Mouse (Mus musculus) embryonic facial prominence, embryonic 13.5 days (tissue): ENCODE measurements around the gene Slc35f4. TPM values are rescaled to one million over a fixed set of nuclear protein-coding genes. Genes with fewer than 3 reads are reported as not detected.

Source experiments
- ATAC-seq: fragments of 200-750 bp; cut with Nextera tagmentation; 2 replicates; pipeline ENCODE4 v1.8.0; 2017; ENCODE audit warnings: low read depth; ENCODE audit not compliant: insufficient number of reproducible peaks, insufficient read depth, low FRiP score, low TSS enrichment
- H3K27ac ChIP-seq: fragments of 300-500 bp; sonication (generic); 2 replicates; pipeline ENCODE4 v1.5.1; 2015; ENCODE audit warnings: moderate library complexity, mild to moderate bottlenecking, inconsistent platforms
- H3K27me3 ChIP-seq: fragments of 300-500 bp; sonication (generic); 2 replicates; pipeline ENCODE4 v1.6.1; 2015; ENCODE audit warnings: mild to moderate bottlenecking, inconsistent platforms
- H3K36me3 ChIP-seq: fragments of 300-500 bp; sonication (generic); 2 replicates; pipeline ENCODE4 v1.6.1; 2015; ENCODE audit warnings: mild to moderate bottlenecking, inconsistent platforms
- H3K4me1 ChIP-seq: fragments of 300-500 bp; sonication (generic); 2 replicates; pipeline ENCODE4 v1.6.1; 2015; ENCODE audit warnings: inconsistent platforms
- H3K4me2 ChIP-seq: fragments of 300-500 bp; sonication (generic); 2 replicates; pipeline ENCODE4 v1.6.1; 2015; ENCODE audit warnings: moderate library complexity, mild to moderate bottlenecking, inconsistent platforms
- H3K4me3 ChIP-seq: fragments of 300-500 bp; sonication (generic); 2 replicates; pipeline ENCODE4 v1.5.1; 2015; ENCODE audit warnings: mild to moderate bottlenecking, inconsistent platforms
- H3K9ac ChIP-seq: fragments of 300-500 bp; sonication (generic); 2 replicates; pipeline ENCODE4 v1.6.1; 2015; ENCODE audit warnings: mild to moderate bottlenecking, inconsistent platforms
- H3K9me3 ChIP-seq: fragments of 300-500 bp; sonication (generic); 2 replicates; pipeline ENCODE4 v1.6.1; 2016; ENCODE audit warnings: inconsistent platforms
- WGBS: fragments of 180-500 bp; shearing (Covaris S2); methylation state at CpG from one replicate; pipeline ENCODE4 v1.1.7; 2015; ENCODE audit warnings: mixed read lengths; 5-methylcytosine and 5-hydroxymethylcytosine counted together
- polyA plus RNA-seq: library from polyadenylated mRNA; unstranded; fragments of >200 nt; fragmentation: Nextera tagmentation; extraction: Ambion mirVana; gene quantifications from 2 replicates; pipeline ENCODE4 v1.2.1, GENCODE M21; 2015

Slc35f4 gene
- polyA plus RNA-seq, 1 experiment from 2014 or later = not detected

- ATAC-seq = no peak
- H3K27me3 ChIP-seq = no peaks in the 10 kb centered on the region
- H3K4me3 ChIP-seq = no peak overlapping the region
- no peak overlapping the region for H3K27ac ChIP-seq
- no peaks in the 10 kb centered on the region for H3K9me3 ChIP-seq
- no peaks in the 10 kb centered on the region for H3K4me1 ChIP-seq
- H3K36me3 ChIP-seq = no peaks in the 10 kb centered on the region
- WGBS = 60% methylated on average over 7 of the region's 7 CpGs
- H3K9ac ChIP-seq = no peak overlapping the region
- no peak overlapping the region for H3K4me2 ChIP-seq
These were observed 177.5 kb downstream of the Slc35f4 start for GRCm38 (mm10) chr14:49348164-49348896.

- H3K36me3 ChIP-seq = no peaks in the 10 kb centered on the region
- no peak for ATAC-seq
These were observed 180.0 kb downstream of the Slc35f4 start for GRCm38 (mm10) chr14:49345835-49346234.

GRCm38 (mm10) chr14:49337011-49337410, 188.8 kb downstream of the Slc35f4 start:
- Histone ChIP-seq H3K4me2 (no peak overlapping the region), H3K27ac (no peak overlapping the region), H3K27me3 (no peaks in the 10 kb centered on the region), H3K36me3 (no peaks in the 10 kb centered on the region), H3K9ac (no peak overlapping the region), H3K9me3 (no peaks in the 10 kb centered on the region), H3K4me3 (no peak overlapping the region), H3K4me1 (no peaks in the 10 kb centered on the region)
- 75% methylated on average over 4 of the region's 4 CpGs for WGBS
- no peak for ATAC-seq

More at GRCm38 (mm10) chr14:49345835-49346234, 180.0 kb downstream of the Slc35f4 start:
- no peaks in the 10 kb centered on the region for H3K9me3 ChIP-seq
- WGBS = 79% methylated on average over 2 of the region's 2 CpGs
- H3K4me2 ChIP-seq = no peak overlapping the region
- no peak overlapping the region for H3K4me3 ChIP-seq
- no peaks in the 10 kb centered on the region for H3K4me1 ChIP-seq
- H3K27me3 ChIP-seq = no peaks in the 10 kb centered on the region
- H3K9ac ChIP-seq = no peak overlapping the region
- no peak overlapping the region for H3K27ac ChIP-seq

- Histone ChIP-seq H3K9ac (no peak overlapping the region), H3K4me3 (no peak overlapping the region), H3K9me3 (no peaks in the 10 kb centered on the region), H3K4me2 (no peak overlapping the region), H3K27me3 (no peaks in the 10 kb centered on the region), H3K36me3 (no peaks in the 10 kb centered on the region), H3K27ac (no peak overlapping the region), H3K4me1 (no peaks in the 10 kb centered on the region)
- WGBS = 75% methylated on average over 2 of the region's 2 CpGs
- ATAC-seq = no peak
These were observed 192.0 kb downstream of the Slc35f4 start for GRCm38 (mm10) chr14:49333841-49334240.

GRCm38 (mm10) chr14:49316493-49316894, 209.4 kb downstream of the Slc35f4 start:
- Histone ChIP-seq H3K4me1 (0 out of 2 replicates have a peak, but pooled peaks cover 3% of the 10 kb centered on the region), H3K27me3 (no peaks in the 10 kb centered on the region), H3K9ac (no peak overlapping the region), H3K27ac (no peak overlapping the region), H3K36me3 (no peaks in the 10 kb centered on the region), H3K9me3 (no peaks in the 10 kb centered on the region), H3K4me2 (no peak overlapping the region), H3K4me3 (no peak overlapping the region)
- 36% methylated on average over 5 of the region's 5 CpGs for WGBS
- no peak for ATAC-seq

GRCm38 (mm10) chr14:49313981-49314380, 211.9 kb downstream of the Slc35f4 start:
- 74% methylated on average over 7 of the region's 7 CpGs for WGBS
- Histone ChIP-seq H3K4me1 (0 out of 2 replicates have a peak, but pooled peaks cover 3% of the 10 kb centered on the region), H3K9me3 (no peaks in the 10 kb centered on the region), H3K4me2 (no peak overlapping the region), H3K27ac (no peak overlapping the region), H3K27me3 (no peaks in the 10 kb centered on the region), H3K9ac (no peak overlapping the region), H3K4me3 (no peak overlapping the region), H3K36me3 (no peaks in the 10 kb centered on the region)
- no peak for ATAC-seq

- ATAC-seq = no peak
- Histone ChIP-seq H3K9ac (no peak overlapping the region), H3K9me3 (no peaks in the 10 kb centered on the region), H3K4me2 (no peak overlapping the region), H3K27ac (no peak overlapping the region), H3K36me3 (no peaks in the 10 kb centered on the region), H3K27me3 (no peaks in the 10 kb centered on the region), H3K4me1 (0 out of 2 replicates have a peak, but pooled peaks cover 3% of the 10 kb centered on the region), H3K4me3 (no peak overlapping the region)
- 64% methylated on average over 8 of the region's 8 CpGs for WGBS
These were observed 212.5 kb downstream of the Slc35f4 start for GRCm38 (mm10) chr14:49313376-49313775.

GRCm38 (mm10) chr14:49311548-49311947, 214.3 kb downstream of the Slc35f4 start:
- no peaks in the 10 kb centered on the region for H3K36me3 ChIP-seq
- H3K4me1 ChIP-seq = 0 out of 2 replicates have a peak, but pooled peaks cover 3% of the 10 kb centered on the region
- H3K4me3 ChIP-seq = no peak overlapping the region
- H3K4me2 ChIP-seq = no peak overlapping the region
- 63% methylated on average over 1 of the region's 1 CpGs for WGBS
- H3K9ac ChIP-seq = no peak overlapping the region
- H3K27ac ChIP-seq = no peak overlapping the region
- no peaks in the 10 kb centered on the region for H3K27me3 ChIP-seq
- no peaks in the 10 kb centered on the region for H3K9me3 ChIP-seq
- no peak for ATAC-seq

- WGBS = 61% methylated on average over 5 of the region's 5 CpGs
These were observed 214.8 kb downstream of the Slc35f4 start for GRCm38 (mm10) chr14:49311091-49311492.

GRCm38 (mm10) chr14:49309670-49310069, 216.2 kb downstream of the Slc35f4 start:
- Histone ChIP-seq H3K4me3 (no peak overlapping the region), H3K36me3 (no peaks in the 10 kb centered on the region), H3K9me3 (no peaks in the 10 kb centered on the region), H3K27ac (no peak overlapping the region), H3K27me3 (no peaks in the 10 kb centered on the region), H3K4me2 (no peak overlapping the region), H3K4me1 (no peaks in the 10 kb centered on the region), H3K9ac (no peak overlapping the region)
- ATAC-seq = no peak
- WGBS = 66% methylated on average over 2 of the region's 2 CpGs

More at GRCm38 (mm10) chr14:49311091-49311492, 214.8 kb downstream of the Slc35f4 start:
- ATAC-seq = no peak
- Histone ChIP-seq H3K27ac (no peak overlapping the region), H3K4me3 (no peak overlapping the region), H3K9ac (no peak overlapping the region), H3K36me3 (no peaks in the 10 kb centered on the region), H3K4me2 (no peak overlapping the region), H3K4me1 (0 out of 2 replicates have a peak, but pooled peaks cover 3% of the 10 kb centered on the region), H3K9me3 (no peaks in the 10 kb centered on the region), H3K27me3 (no peaks in the 10 kb centered on the region)

GRCm38 (mm10) chr14:49308591-49308990, 217.3 kb downstream of the Slc35f4 start:
- Histone ChIP-seq H3K27me3 (no peaks in the 10 kb centered on the region), H3K27ac (no peak overlapping the region), H3K4me1 (no peaks in the 10 kb centered on the region), H3K4me3 (no peak overlapping the region), H3K9ac (no peak overlapping the region), H3K9me3 (no peaks in the 10 kb centered on the region), H3K36me3 (no peaks in the 10 kb centered on the region), H3K4me2 (no peak overlapping the region)
- ATAC-seq = no peak
- 61% methylated on average over 1 of the region's 1 CpGs for WGBS

GRCm38 (mm10) chr14:49307842-49308241, 218.0 kb downstream of the Slc35f4 start:
- H3K9ac ChIP-seq = no peak overlapping the region
- no peaks in the 10 kb centered on the region for H3K27me3 ChIP-seq
- no peaks in the 10 kb centered on the region for H3K9me3 ChIP-seq
- no peak for ATAC-seq
- H3K4me3 ChIP-seq = no peak overlapping the region
- H3K36me3 ChIP-seq = no peaks in the 10 kb centered on the region
- no peak overlapping the region for H3K4me2 ChIP-seq
- H3K4me1 ChIP-seq = no peaks in the 10 kb centered on the region
- 83% methylated on average over 3 of the region's 3 CpGs for WGBS
- H3K27ac ChIP-seq = no peak overlapping the region
